Comparison of ENCODE assay signal across 15 mouse cellular contexts in genomic region chr14:54249326-54249725, GRCm38 (mm10). TPM values are rescaled to one million over a fixed set of nuclear protein-coding genes. Genes with fewer than 3 reads are reported as not detected.
DNase-seq lines count a peak whose midpoint lies in the region; ATAC-seq and TF ChIP-seq lines count a peak whose summit lies in the region.
"Had no signal": no experiment of that assay in that cellular context is flagged by ENCODE, and none has a peak within 500 bp of the region (broad histone marks: within the 10 kb centered on the region; RNA-seq: fewer than 3 reads in every experiment).

No protein-coding gene starts in this region.

- no peak for ATAC-seq in hindbrain, embryonic 14.5 days (ENCODE audit: low FRiP score)

- peak overlapping the region; percentile 58; the same call in 1 of the 2 replicates for H3K4me3 ChIP-seq in testis, adult 2 months (ENCODE audit: control insufficient read depth, low read depth, low read length)
- no peak overlapping the region for H3K4me3 ChIP-seq in hindbrain, embryonic 14.5 days (replicated peaks; ENCODE audit: low read length)
- H3K4me3 ChIP-seq: forebrain, embryonic 10.5 days; gastrocnemius, adult 2 months; heart, embryonic 15.5 days; limb, embryonic 13.5 days; stomach, embryonic 15.5 days had no signal

- intact Hi-C loops in left cerebral cortex, postnatal 10 days (cut with DNase I), result no loop called here

- no peaks in the 10 kb centered on the region for H3K27me3 ChIP-seq in testis, adult 2 months (ENCODE audit: control insufficient read depth, insufficient read depth, low read length)
- no peaks in the 10 kb centered on the region for H3K27me3 ChIP-seq in hindbrain, embryonic 14.5 days (ENCODE audit: control insufficient read depth, insufficient read depth, low read length)
- H3K27me3 ChIP-seq: heart, embryonic 15.5 days; limb, embryonic 13.5 days; stomach, embryonic 15.5 days had no signal

- H3K27ac ChIP-seq in testis, adult 2 months (ENCODE audit: control insufficient read depth, insufficient read depth, low read depth, low read length), result no peak overlapping the region
- H3K27ac ChIP-seq in hindbrain, embryonic 14.5 days, result no peak overlapping the region
- H3K27ac ChIP-seq: forebrain, embryonic 10.5 days; gastrocnemius, adult 2 months; heart, embryonic 15.5 days; limb, embryonic 13.5 days; stomach, embryonic 15.5 days had no signal

- no peaks in the 10 kb centered on the region; the same call in 1 of the 2 replicates for H3K36me3 ChIP-seq in testis, adult 2 months (ENCODE audit: control insufficient read depth, insufficient read depth, low read length)
- peaks cover 23% of the 10 kb centered on the region for H3K36me3 ChIP-seq in hindbrain, embryonic 14.5 days (replicated peaks; ENCODE audit: control insufficient read depth, insufficient read depth)
- H3K36me3 ChIP-seq: stomach, embryonic 15.5 days had no signal

- no peaks in the 10 kb centered on the region for H3K9me3 ChIP-seq in hindbrain, embryonic 14.5 days (ENCODE audit: control insufficient read depth, low read length)
- H3K9me3 ChIP-seq: forebrain, embryonic 10.5 days; heart, embryonic 15.5 days; limb, embryonic 13.5 days; stomach, embryonic 15.5 days had no signal

- no peak for TF ChIP-seq CTCF in testis, adult 2 months (IDR thresholded peaks at IDR 0.05; ENCODE audit: control insufficient read depth, insufficient read depth, insufficient replicate concordance, low read depth, low read length)

- no peak for TF ChIP-seq POLR2A in testis, adult 2 months (IDR thresholded peaks at IDR 0.05; ENCODE audit: control insufficient read depth, low read depth, low read length)

- H3K4me2 ChIP-seq in hindbrain, embryonic 14.5 days (replicated peaks), result no peak overlapping the region
- H3K4me2 ChIP-seq: heart, embryonic 15.5 days; limb, embryonic 13.5 days; stomach, embryonic 15.5 days had no signal

- WGBS in hindbrain, embryonic 14.5 days, result 67% methylated on average over 9 of the region's 9 CpGs

- no peak overlapping the region for H3K9ac ChIP-seq in hindbrain, embryonic 14.5 days
- H3K9ac ChIP-seq: heart, embryonic 15.5 days; limb, embryonic 13.5 days; stomach, embryonic 15.5 days had no signal

- DNase-seq in testis, postnatal 10 days (ENCODE audit: low spot score), result no peak
- DNase-seq in kidney, adult 11 months, result peak; percentile 71
- peak; percentile 53 to 74 for DNase-seq in kidney, postnatal 4 days
- DNase-seq in right cerebral cortex, postnatal 36 days (ENCODE audit: low spot score in 2 of 2), result no peak
- no peak for DNase-seq in heart, adult 9 months (ENCODE audit: low spot score in 2 of 2)
- no peak for DNase-seq in hindbrain, embryonic 14.5 days (ENCODE audit: low spot score)
- DNase-seq in left cerebral cortex, postnatal 10 days (ENCODE audit: extremely low spot score in 1 of 2, low spot score in 2 of 2), result no peak
- DNase-seq: gastrocnemius, adult 2 months had no signal

- no peaks in the 10 kb centered on the region for H3K4me1 ChIP-seq in testis, adult 2 months (ENCODE audit: control insufficient read depth, insufficient read depth, low read length)
- peaks cover 41% of the 10 kb centered on the region for H3K4me1 ChIP-seq in hindbrain, embryonic 14.5 days (replicated peaks; ENCODE audit: control insufficient read depth, insufficient read depth, low read length)

RNA-seq across cellular contexts. Expression of gene Dad1, which starts 4.6 kb away (rescaled TPM):
- polyA plus RNA-seq in testis, adult 2 months (2012; rRNA removed), result 625 and 632 TPM in 2 replicates
- 365 and 386 TPM in 2 replicates for polyA plus RNA-seq in hindbrain, embryonic 14.5 days (2014; fragmentation: Nextera tagmentation; extraction: Ambion mirVana)
- total RNA-seq in left cerebral cortex, postnatal 10 days (2021), result 100 to 1,000 TPM; 121 to 126 TPM

RNA-seq across cellular contexts. Expression of gene Abhd4, which starts 4.7 kb away (rescaled TPM):
- polyA plus RNA-seq in testis, adult 2 months (2012; rRNA removed), result 212 and 237 TPM in 2 replicates
- polyA plus RNA-seq in hindbrain, embryonic 14.5 days (2014; fragmentation: Nextera tagmentation; extraction: Ambion mirVana), result 64.5 and 65.4 TPM in 2 replicates
- 10 to 100 TPM; 43.7 to 48.0 TPM for total RNA-seq in left cerebral cortex, postnatal 10 days (2021)

RNA-seq across cellular contexts. Expression of gene Olfr49, which starts 35.4 kb away (rescaled TPM):
- polyA plus RNA-seq in testis, adult 2 months (2012; rRNA removed), result not detected in 2 replicates
- not detected in 2 replicates for polyA plus RNA-seq in hindbrain, embryonic 14.5 days (2014; fragmentation: Nextera tagmentation; extraction: Ambion mirVana)
- total RNA-seq in left cerebral cortex, postnatal 10 days (2021), result not detected
- total RNA-seq: gastrocnemius, adult 2 months; megakaryocyte progenitor cell, adult 5-6 weeks had no signal
- polyA plus RNA-seq: forebrain, embryonic 10.5 days; large intestine, adult 2 months; limb, embryonic 13.5 days; stomach, embryonic 15.5 days had no signal

Comparison
In these comparisons a context has a peak if more than half of its experiments do, and no peak if none do; other contexts are left out.
1. DNase-seq: peak in kidney, adult 11 months (single experiment) and kidney, postnatal 4 days (2 of 2); none in testis, postnatal 10 days (single experiment), right cerebral cortex, postnatal 36 days (0 of 2), heart, adult 9 months (0 of 2), hindbrain, embryonic 14.5 days (single experiment) and left cerebral cortex, postnatal 10 days (0 of 2).